Mouse (Mus musculus) liver, adult (tissue): ENCODE data around the gene Pparg.

Experiments used
- GATA4 ChIP-seq: IDR thresholded peaks from 2 replicates; pipeline ENCODE4 v1.6.1; 2014; ENCODE audit warnings: mild to moderate bottlenecking, low read length; ENCODE audit not compliant: insufficient replicate concordance

Pparg gene

GRCm38 (mm10) chr6:115511447-115511846 lies 150.7 kb downstream of the Pparg start:
- no peak for TF ChIP-seq GATA4

- no peak for TF ChIP-seq GATA4
Observed at GRCm38 (mm10) chr6:115513207-115513606, 152.5 kb downstream of the Pparg start.

- no peak for TF ChIP-seq GATA4
Observed at GRCm38 (mm10) chr6:115517904-115518303, 157.2 kb downstream of the Pparg start.

GRCm38 (mm10) chr6:115518352-115518751 lies 157.6 kb downstream of the Pparg start:
- TF ChIP-seq GATA4: no peak

GRCm38 (mm10) chr6:115519275-115519699 lies 158.5 kb downstream of the Pparg start:
- no peak for TF ChIP-seq GATA4

- peak; percentile 71; the same call in 1 of the 2 replicates for TF ChIP-seq GATA4
Observed at GRCm38 (mm10) chr6:115521923-115522322, 161.2 kb downstream of the Pparg start.

- no peak for TF ChIP-seq GATA4
Observed at GRCm38 (mm10) chr6:115522691-115523146, 162.0 kb downstream of the Pparg start.

- TF ChIP-seq GATA4: no peak
Observed at GRCm38 (mm10) chr6:115523201-115523600, 162.4 kb downstream of the Pparg start.

- TF ChIP-seq GATA4: no peak
Observed at GRCm38 (mm10) chr6:115524449-115524990, 163.8 kb downstream of the Pparg start.

GRCm38 (mm10) chr6:115527418-115527817 lies 166.7 kb downstream of the Pparg start:
- no peak for TF ChIP-seq GATA4

- TF ChIP-seq GATA4: no peak
Observed at GRCm38 (mm10) chr6:115528372-115528771, 167.6 kb downstream of the Pparg start.

- TF ChIP-seq GATA4: no peak
Observed at GRCm38 (mm10) chr6:115534617-115535016, 173.9 kb downstream of the Pparg start.

- TF ChIP-seq GATA4: no peak
Observed at GRCm38 (mm10) chr6:115536169-115536568, 175.4 kb downstream of the Pparg start.

- TF ChIP-seq GATA4: peak; percentile 5; the same call in 1 of the 2 replicates
Observed at GRCm38 (mm10) chr6:115538645-115539429, 178.1 kb downstream of the Pparg start.
